Mouse (Mus musculus): ENCODE measurements around the gene Ces2h. TPM values are rescaled to one million over a fixed set of nuclear protein-coding genes. Genes with fewer than 3 reads are reported as not detected.

Ces2h gene
- total RNA-seq, 1 experiment from 2014 or later, result not detected

Other genes with a start within 250 kb of the Ces2h start
- gene Ces2b, start 169.3 kb upstream of the Ces2h start, total RNA-seq (2017), result not detected in 2 replicates
- gene Ces2c, start 153.8 kb upstream of the Ces2h start, total RNA-seq (2017), result not detected in 2 replicates
- not detected in 2 replicates for gene Ces2e, start 74.6 kb upstream of the Ces2h start, total RNA-seq (2017)
- not detected in 2 replicates for gene Ces2f, start 53.5 kb upstream of the Ces2h start, total RNA-seq (2017)
- gene Ces2g, start 39.1 kb upstream of the Ces2h start, total RNA-seq (2017), result 46.6 and 51.8 TPM in 2 replicates
- gene Ces3a, start 47.7 kb downstream of the Ces2h start, total RNA-seq (2017), result not detected in 2 replicates
- not detected in 2 replicates for gene Ces3b, start 82.9 kb downstream of the Ces2h start, total RNA-seq (2017)
- gene Ces4a, start 130.9 kb downstream of the Ces2h start, total RNA-seq (2017), result not detected in 2 replicates
- gene Cbfb, start 169.8 kb downstream of the Ces2h start, total RNA-seq (2017), result 163 and 164 TPM in 2 replicates
- gene D230025D16Rik, start 224.3 kb downstream of the Ces2h start, total RNA-seq (2017), result 15.8 and 18.0 TPM in 2 replicates

Measured in common myeloid progenitor, adult 5-6 weeks (primary cell).